Mouse (Mus musculus) heart, postnatal 14 days (tissue): Measurements from ENCODE around the gene Dlg2. TPM values are rescaled to one million over a fixed set of nuclear protein-coding genes. Genes with fewer than 3 reads are reported as not detected.

ENCODE experiments used
- DNase-seq, 2 experiments: peaks; one replicate each; pipeline ENCODE4 v3.0.0; 2021 to 2022
- intact Hi-C: fragments of 180-260 bp; cut with DNase I; formaldehyde crosslinking; loops from one replicate; pipeline ENCODE4 v1.15.1; 2025
- total RNA-seq, 2 experiments: library from RNA; stranded (reverse); gene quantifications; 2 replicates each; pipeline ENCODE4 v1.2.3; 2021

The Dlg2 gene
- total RNA-seq, 2 experiments from 2014 or later: 1.9 to 2.9 TPM

- intact Hi-C loops: no loop called here
Observed at GRCm38 (mm10) chr7:91677934-91678333, 1201.5 kb downstream of the Dlg2 start.

DNA sequence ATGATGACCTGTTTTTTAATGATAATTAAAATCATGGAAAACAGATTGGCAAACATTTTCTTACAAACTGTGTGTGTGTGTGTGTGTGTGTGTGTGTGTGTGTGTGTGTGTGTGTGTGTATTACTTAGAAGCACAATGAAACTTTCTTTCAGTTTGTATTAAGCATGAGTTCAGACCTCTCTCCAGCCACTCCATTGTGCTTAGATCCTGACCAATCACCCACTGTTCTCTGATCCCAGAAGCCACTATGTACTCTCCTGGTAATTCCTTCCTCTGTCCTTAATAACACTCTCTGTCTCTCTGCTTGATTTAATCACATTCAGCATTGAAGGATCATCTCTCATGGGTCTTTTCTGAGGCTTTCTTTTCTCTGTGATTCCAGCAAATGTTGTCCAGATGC is 1211.5 kb downstream of the Dlg2 start:
- intact Hi-C loops: no loop called here
- DNase-seq: no peak

More at GRCm38 (mm10) chr7:91677934-91678333, 1201.5 kb downstream of the Dlg2 start:
- no peak for DNase-seq

DNA sequence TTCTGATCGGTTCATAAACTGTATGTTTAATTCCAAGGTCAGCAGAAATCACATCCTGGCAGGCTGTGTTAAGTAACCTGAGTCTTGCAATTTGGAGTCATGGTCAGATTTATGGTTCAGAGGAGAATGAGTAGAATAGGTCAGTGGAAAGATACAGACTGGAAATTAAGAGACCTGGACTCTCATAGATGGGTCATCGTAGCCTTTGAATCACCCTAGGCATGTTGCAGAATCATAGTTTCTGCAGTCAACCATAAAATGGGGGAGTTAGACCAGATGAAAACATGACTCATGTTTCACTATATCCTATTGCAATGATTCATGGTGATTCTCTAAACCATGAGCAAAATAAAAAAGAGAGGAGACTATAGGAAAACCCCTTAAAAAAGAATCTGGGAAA is 1213.4 kb downstream of the Dlg2 start:
- no peak for DNase-seq
- intact Hi-C loops: no loop called here

- DNase-seq: no peak
- intact Hi-C loops: no loop called here
Observed at GRCm38 (mm10) chr7:91709853-91710252, 1233.4 kb downstream of the Dlg2 start.

GRCm38 (mm10) chr7:91711184-91711583 is 1234.7 kb downstream of the Dlg2 start:
- intact Hi-C loops: no loop called here

GRCm38 (mm10) chr7:91715776-91716175 is 1239.3 kb downstream of the Dlg2 start:
- DNase-seq: no peak
- intact Hi-C loops: no loop called here

More at GRCm38 (mm10) chr7:91711184-91711583, 1234.7 kb downstream of the Dlg2 start:
- no peak for DNase-seq

- no peak for DNase-seq
- intact Hi-C loops: no loop called here
Observed at GRCm38 (mm10) chr7:91716696-91717095, 1240.2 kb downstream of the Dlg2 start.

- no peak for DNase-seq
- intact Hi-C loops: no loop called here
Observed at GRCm38 (mm10) chr7:91720318-91720717, 1243.8 kb downstream of the Dlg2 start.

GRCm38 (mm10) chr7:91724397-91724796 is 1247.9 kb downstream of the Dlg2 start:
- intact Hi-C loops: no loop called here
- DNase-seq: no peak

GRCm38 (mm10) chr7:91740748-91741147 is 1264.3 kb downstream of the Dlg2 start:
- intact Hi-C loops: no loop called here
- no peak for DNase-seq

DNA sequence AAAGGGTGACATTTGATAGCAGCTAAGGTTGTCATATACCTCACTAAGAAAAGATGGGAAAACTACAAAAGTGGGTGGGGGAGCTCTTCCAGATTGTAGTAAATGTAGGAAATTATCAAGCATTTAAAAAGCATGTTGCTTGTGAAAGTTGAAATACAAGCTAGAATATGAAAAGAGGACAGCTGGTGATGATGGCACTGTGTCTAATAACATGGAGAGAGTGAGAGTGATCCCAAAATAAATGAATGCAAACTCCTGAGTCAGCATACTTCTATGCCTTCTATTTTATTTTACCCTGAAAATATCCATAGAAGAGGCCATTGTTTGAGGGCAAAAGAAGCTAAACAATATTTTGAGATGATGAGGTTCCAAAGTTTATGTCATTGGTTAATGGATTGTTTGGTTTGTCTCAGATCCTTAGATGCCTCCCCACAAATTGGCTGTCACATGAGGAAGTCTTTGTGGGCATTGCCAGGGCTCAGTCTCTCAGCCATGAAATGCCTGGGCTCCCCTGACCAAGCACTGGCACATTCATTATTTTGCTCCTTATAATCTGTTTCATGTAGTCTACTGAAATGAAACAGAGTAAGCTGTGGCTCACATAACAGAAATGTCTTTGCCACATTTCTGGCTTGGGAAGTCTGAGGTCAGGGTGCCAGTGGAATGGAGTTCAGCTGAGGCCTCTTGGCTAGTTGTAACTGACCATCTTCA is 1276.8 kb downstream of the Dlg2 start:
- no peak for DNase-seq
- intact Hi-C loops: no loop called here

- no peak for DNase-seq
- intact Hi-C loops: no loop called here
Observed at GRCm38 (mm10) chr7:91767648-91768047, 1291.2 kb downstream of the Dlg2 start.

DNA sequence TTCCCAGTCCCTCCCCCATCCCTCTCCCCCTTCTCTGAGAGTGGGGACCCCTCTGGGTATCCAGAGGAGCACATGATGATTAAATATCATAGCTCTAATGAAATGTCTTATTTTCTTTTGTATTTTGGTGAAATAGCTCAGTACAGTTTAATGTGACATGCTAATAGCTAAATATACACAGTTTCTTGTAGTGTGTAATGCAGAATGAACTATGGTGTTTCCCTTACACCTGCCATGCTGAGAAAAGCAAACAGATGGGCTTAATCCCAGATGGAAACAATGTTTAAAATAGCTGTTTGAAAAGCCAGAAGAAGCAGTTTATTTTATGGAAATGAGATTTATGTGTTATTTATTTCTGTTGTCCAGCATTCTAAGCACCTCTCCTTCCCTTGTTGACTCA is 1302.2 kb downstream of the Dlg2 start:
- DNase-seq: no peak
- intact Hi-C loops: no loop called here

DNA sequence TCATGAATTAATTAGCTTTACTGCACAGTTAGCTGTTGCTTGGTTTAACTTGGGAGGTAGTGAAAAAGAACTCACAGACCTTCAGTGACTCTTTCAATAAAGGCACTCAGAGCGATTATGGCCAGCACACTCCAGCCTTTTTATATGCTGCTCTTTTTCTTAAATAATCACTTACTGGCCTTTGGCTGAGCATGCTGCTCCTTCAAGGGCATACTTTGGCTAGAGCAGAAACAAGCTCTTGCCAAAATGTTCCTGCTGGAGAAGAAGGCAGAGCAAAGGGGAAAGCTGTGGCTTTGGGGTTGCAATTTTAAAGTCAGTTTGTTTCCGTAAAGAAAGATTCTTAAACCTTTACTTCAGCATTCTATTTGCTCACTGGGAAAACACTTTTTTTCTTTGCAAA is 1308.1 kb downstream of the Dlg2 start:
- intact Hi-C loops: no loop called here
- no peak for DNase-seq

GRCm38 (mm10) chr7:91785445-91785844 is 1309.0 kb downstream of the Dlg2 start:
- no peak for DNase-seq
- intact Hi-C loops: no loop called here

- intact Hi-C loops: no loop called here
- DNase-seq: no peak
Observed at GRCm38 (mm10) chr7:91785871-91786270, 1309.4 kb downstream of the Dlg2 start.

DNA sequence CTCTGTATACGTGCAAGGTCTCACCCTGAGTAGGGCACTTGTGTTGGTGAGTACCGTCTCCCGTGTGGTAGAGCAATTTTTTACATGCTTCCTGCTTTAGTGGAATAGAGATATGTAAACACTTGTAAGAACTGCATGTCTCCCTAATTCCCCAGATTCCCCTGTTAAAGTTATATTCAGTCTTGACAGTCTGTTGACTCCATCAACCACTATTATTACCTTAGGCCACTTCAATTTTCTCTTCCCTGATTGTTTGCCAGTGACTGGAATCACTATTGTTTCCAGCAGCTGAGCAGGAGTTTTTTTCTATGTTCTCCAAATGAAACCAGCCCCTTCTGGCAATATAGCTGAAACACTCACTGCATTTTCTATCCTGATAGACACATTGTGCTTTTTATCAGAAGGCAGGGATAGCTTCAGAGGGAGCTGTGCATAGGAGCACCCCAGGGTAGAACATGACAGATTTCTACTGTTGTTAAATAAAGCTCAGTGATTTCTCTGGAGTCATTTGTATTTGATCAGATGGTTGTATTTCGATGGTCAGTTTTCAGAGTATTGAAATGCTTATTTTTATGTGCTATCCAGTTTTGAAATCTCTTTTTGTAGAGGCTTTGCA is 1314.6 kb downstream of the Dlg2 start:
- no peak for DNase-seq
- intact Hi-C loops: no loop called here

DNA sequence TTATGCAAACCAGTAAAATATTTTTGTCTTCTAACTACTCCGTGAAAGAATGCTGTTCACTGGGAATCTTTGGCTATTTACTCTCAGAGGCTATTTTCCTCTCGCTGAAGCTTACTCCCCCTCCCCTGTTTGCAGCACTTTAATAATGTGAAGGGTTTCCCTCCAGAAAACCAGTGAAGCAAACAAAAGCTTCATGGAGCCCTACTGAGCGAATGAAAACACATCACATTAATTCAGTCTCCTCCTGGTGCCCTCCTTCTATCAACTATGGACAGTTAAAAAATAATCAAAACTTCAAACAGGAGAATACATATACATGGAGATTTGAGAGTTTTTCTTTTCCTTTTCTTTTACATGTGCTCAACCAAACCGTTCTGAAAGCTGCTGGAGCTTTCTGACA is 1330.2 kb downstream of the Dlg2 start:
- intact Hi-C loops: no loop called here
- DNase-seq: no peak

DNA sequence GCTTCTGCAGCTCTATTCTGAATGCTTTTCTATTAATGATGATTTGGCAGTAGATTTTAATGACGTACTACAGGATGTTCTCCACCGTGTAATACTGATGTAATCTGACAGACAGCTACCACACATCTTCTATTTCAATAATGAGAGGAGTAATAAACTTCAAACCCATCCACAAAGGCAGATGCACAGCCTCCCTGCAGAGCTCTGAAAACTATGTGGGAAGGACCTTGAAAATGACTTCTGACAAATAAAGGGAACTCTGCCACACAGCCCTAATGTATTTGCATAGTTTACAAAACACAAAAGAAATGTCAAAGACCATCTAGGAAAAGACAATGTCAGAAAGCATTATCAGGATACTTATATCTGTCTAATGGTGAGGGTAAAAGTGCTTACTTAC is 1334.3 kb downstream of the Dlg2 start:
- no peak for DNase-seq
- intact Hi-C loops: no loop called here

DNA sequence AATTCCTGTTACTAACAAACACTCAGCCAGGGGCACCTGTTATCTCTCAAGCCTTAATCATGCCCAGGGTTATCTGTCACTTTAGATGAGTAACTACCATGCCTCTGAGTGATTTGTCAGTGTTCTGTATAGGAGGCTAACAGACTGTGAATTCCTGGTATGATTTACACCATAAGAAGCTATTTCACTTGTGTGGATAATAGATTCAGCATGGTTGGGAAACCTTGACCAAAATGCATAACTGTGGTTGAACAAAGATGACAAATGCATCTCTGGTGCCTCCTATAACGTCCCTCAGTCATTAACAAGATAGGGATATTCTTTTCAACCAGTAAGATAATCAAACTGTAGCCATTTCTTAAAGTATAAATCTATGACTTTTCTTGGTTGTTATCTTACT is 1341.5 kb downstream of the Dlg2 start:
- intact Hi-C loops: no loop called here
- DNase-seq: no peak

DNA sequence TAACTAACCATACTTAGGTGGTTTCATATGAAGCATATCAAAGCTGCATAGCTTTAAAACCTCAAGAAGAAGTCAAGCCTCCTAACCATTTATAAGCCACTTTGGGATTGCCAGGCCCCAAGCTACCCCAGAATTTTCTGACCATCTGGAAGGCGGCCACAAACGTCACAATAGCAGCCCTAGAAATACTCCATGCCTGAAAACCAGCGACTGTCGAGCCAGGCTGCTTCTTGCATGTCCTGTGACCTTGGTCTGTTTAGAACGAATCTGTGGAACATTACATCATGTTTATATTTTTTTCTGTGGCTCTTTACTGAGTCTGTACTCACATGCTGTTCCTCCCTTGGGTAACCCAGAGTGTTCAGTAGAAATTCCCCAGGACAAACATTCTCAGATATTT is 1355.7 kb downstream of the Dlg2 start:
- intact Hi-C loops: no loop called here
- no peak for DNase-seq

GRCm38 (mm10) chr7:91845723-91846122 is 1369.3 kb downstream of the Dlg2 start:
- intact Hi-C loops: no loop called here
- DNase-seq: no peak
